Mouse (Mus musculus) ES-Bruce4 (cell line): ENCODE measurements at regions not wholly inside any gene's neighbourhood (a gene's known extent, or its start where the extent isn't known, plus 50 kb on each side); places are given as distances from the start of the nearest gene placed in this dataset.

ENCODE experiments used
- H3K27ac ChIP-seq: 2 replicates; pipeline ENCODE4 v1.5.1; 2012; ENCODE audit warnings: low read length, inconsistent platforms; ENCODE audit not compliant: insufficient read depth
- H3K27me3 ChIP-seq: 2 replicates; pipeline ENCODE4 v1.6.1; 2012; ENCODE audit warnings: mild to moderate bottlenecking, low read length, inconsistent platforms; ENCODE audit not compliant: control insufficient read depth, poor library complexity, insufficient read depth, severe bottlenecking
- H3K36me3 ChIP-seq: 2 replicates; pipeline ENCODE4 v1.6.1; 2012; ENCODE audit warnings: inconsistent platforms, mild to moderate bottlenecking, low read length, moderate library complexity; ENCODE audit not compliant: control insufficient read depth, poor library complexity, insufficient read depth, severe bottlenecking
- H3K4me1 ChIP-seq: one replicate; pipeline ENCODE4 v1.8.1; 2011; ENCODE audit warnings: low read length; ENCODE audit not compliant: control insufficient read depth, insufficient read depth
- H3K4me3 ChIP-seq: 2 replicates; pipeline ENCODE4 v1.5.1; 2011; ENCODE audit warnings: low read depth, mild to moderate bottlenecking, low read length
- H3K9ac ChIP-seq: 2 replicates; pipeline ENCODE4 v1.6.1; 2012; ENCODE audit warnings: low read depth, mild to moderate bottlenecking, inconsistent platforms; ENCODE audit not compliant: poor library complexity, severe bottlenecking
- H3K9me3 ChIP-seq: replicated peaks from 2 replicates; pipeline ENCODE4 v1.6.1; 2012; ENCODE audit warnings: mild to moderate bottlenecking, low read length, inconsistent platforms; ENCODE audit not compliant: control insufficient read depth, poor library complexity, insufficient read depth, severe bottlenecking
- CTCF ChIP-seq: IDR thresholded peaks from one replicate; pipeline ENCODE4 v1.8.1; 2011; ENCODE audit warnings: low read depth, low read length
- EP300 ChIP-seq: IDR thresholded peaks from 2 replicates; pipeline ENCODE4 v1.6.1; 2011; ENCODE audit warnings: low read depth, low read length; ENCODE audit not compliant: insufficient read depth
- POLR2A ChIP-seq: IDR thresholded peaks from one replicate; pipeline ENCODE4 v1.8.1; 2011; ENCODE audit warnings: low read length; ENCODE audit not compliant: insufficient read depth

GRCm38 (mm10) chr17:45954824-45955223 is 77.3 kb downstream of the Vegfa start:
- H3K9me3 ChIP-seq, result no peaks in the 10 kb centered on the region
- TF ChIP-seq POLR2A, result no peak
- TF ChIP-seq CTCF, result no peak
- TF ChIP-seq EP300, result no peak
- no peak overlapping the region for H3K4me3 ChIP-seq
- H3K27ac ChIP-seq, result no peak overlapping the region
- H3K4me1 ChIP-seq, result no peaks in the 10 kb centered on the region
- no peaks in the 10 kb centered on the region for H3K27me3 ChIP-seq
- no peaks in the 10 kb centered on the region for H3K36me3 ChIP-seq
- no peak overlapping the region for H3K9ac ChIP-seq

GRCm38 (mm10) chr17:45953523-45953922 is 78.6 kb downstream of the Vegfa start:
- no peak for TF ChIP-seq EP300
- no peak for TF ChIP-seq CTCF
- no peak for TF ChIP-seq POLR2A
- H3K4me1 ChIP-seq, result no peaks in the 10 kb centered on the region
- no peak overlapping the region for H3K27ac ChIP-seq
- H3K9me3 ChIP-seq, result no peaks in the 10 kb centered on the region
- H3K27me3 ChIP-seq, result no peaks in the 10 kb centered on the region
- no peaks in the 10 kb centered on the region for H3K36me3 ChIP-seq
- H3K9ac ChIP-seq, result no peak overlapping the region
- no peak overlapping the region for H3K4me3 ChIP-seq

- no peak overlapping the region for H3K9ac ChIP-seq
- H3K27ac ChIP-seq, result no peak overlapping the region
- H3K36me3 ChIP-seq, result no peaks in the 10 kb centered on the region
- no peaks in the 10 kb centered on the region for H3K9me3 ChIP-seq
- H3K4me1 ChIP-seq, result no peaks in the 10 kb centered on the region
- H3K4me3 ChIP-seq, result no peak overlapping the region
- no peak for TF ChIP-seq CTCF
- no peak for TF ChIP-seq POLR2A
- TF ChIP-seq EP300, result no peak
- H3K27me3 ChIP-seq, result no peaks in the 10 kb centered on the region
Measured at GRCm38 (mm10) chr17:45950533-45951164, 81.5 kb downstream of the Vegfa start.

- Histone ChIP-seq H3K27ac (no peak overlapping the region), H3K9ac (no peak overlapping the region), H3K4me1 (no peaks in the 10 kb centered on the region), H3K36me3 (no peaks in the 10 kb centered on the region), H3K27me3 (no peaks in the 10 kb centered on the region), H3K9me3 (no peaks in the 10 kb centered on the region), H3K4me3 (no peak overlapping the region)
- TF ChIP-seq EP300 (no peak), POLR2A (no peak), CTCF (no peak)
Measured at GRCm38 (mm10) chr17:45949141-45949540, 83.0 kb downstream of the Vegfa start.

- Histone ChIP-seq H3K27me3 (no peaks in the 10 kb centered on the region), H3K9ac (no peak overlapping the region), H3K4me1 (no peaks in the 10 kb centered on the region), H3K36me3 (no peaks in the 10 kb centered on the region), H3K9me3 (no peaks in the 10 kb centered on the region), H3K4me3 (no peak overlapping the region), H3K27ac (no peak overlapping the region)
- TF ChIP-seq POLR2A, result no peak
- no peak for TF ChIP-seq EP300
- TF ChIP-seq CTCF, result no peak
Measured at GRCm38 (mm10) chr17:45948314-45948935, 83.7 kb downstream of the Vegfa start.

GRCm38 (mm10) chr17:45945005-45945404 is 87.2 kb downstream of the Vegfa start:
- no peak overlapping the region for H3K27ac ChIP-seq
- no peak overlapping the region for H3K4me3 ChIP-seq

More at GRCm38 (mm10) chr17:45945005-45945404, 87.2 kb downstream of the Vegfa start:
- no peak overlapping the region for H3K9ac ChIP-seq
- no peak for TF ChIP-seq EP300
- no peak for TF ChIP-seq POLR2A
- no peak for TF ChIP-seq CTCF
- H3K9me3 ChIP-seq, result no peaks in the 10 kb centered on the region
- H3K27me3 ChIP-seq, result no peaks in the 10 kb centered on the region
- H3K4me1 ChIP-seq, result no peaks in the 10 kb centered on the region
- H3K36me3 ChIP-seq, result no peaks in the 10 kb centered on the region
